Mouse (Mus musculus): Measurements from ENCODE around the gene Btbd1. TPM values are rescaled to one million over a fixed set of nuclear protein-coding genes. Genes with fewer than 3 reads are reported as not detected.
"Not testable (repeated sequence)": the region's sequence is repeated elsewhere in the genome, so short reads cannot be mapped to it uniquely, and the experiment has no call there.

Gene Btbd1
- total RNA-seq, 2 experiments from 2014 or later = 56.2 to 59.2 TPM

GRCm38 (mm10) chr7:81851706-81852105, 22.5 kb upstream of the Btbd1 start:
- ATAC-seq (replicated peaks; ENCODE audit: low FRiP score, poor library complexity, severe bottlenecking) = no peak

- no peak for ATAC-seq (replicated peaks; ENCODE audit: low FRiP score, poor library complexity, severe bottlenecking)
Measured at GRCm38 (mm10) chr7:81850171-81850570, 20.9 kb upstream of the Btbd1 start.

- no peak for ATAC-seq (replicated peaks; ENCODE audit: low FRiP score, poor library complexity, severe bottlenecking)
Measured at GRCm38 (mm10) chr7:81849633-81850032, 20.4 kb upstream of the Btbd1 start.

GRCm38 (mm10) chr7:81849214-81849613, 20.0 kb upstream of the Btbd1 start:
- ATAC-seq (replicated peaks; ENCODE audit: low FRiP score, poor library complexity, severe bottlenecking) = no peak

GRCm38 (mm10) chr7:81847777-81848176, 18.5 kb upstream of the Btbd1 start:
- no peak for ATAC-seq (replicated peaks; ENCODE audit: low FRiP score, poor library complexity, severe bottlenecking)

GRCm38 (mm10) chr7:81847010-81847409, 17.8 kb upstream of the Btbd1 start:
- no peak for ATAC-seq (replicated peaks; ENCODE audit: low FRiP score, poor library complexity, severe bottlenecking)

GRCm38 (mm10) chr7:81846008-81846407, 16.8 kb upstream of the Btbd1 start:
- no peak for ATAC-seq (replicated peaks; ENCODE audit: low FRiP score, poor library complexity, severe bottlenecking)

- ATAC-seq (replicated peaks; ENCODE audit: low FRiP score, poor library complexity, severe bottlenecking) = no peak
Measured at GRCm38 (mm10) chr7:81845313-81845712, 16.1 kb upstream of the Btbd1 start.

GRCm38 (mm10) chr7:81844801-81845200, 15.6 kb upstream of the Btbd1 start:
- ATAC-seq (replicated peaks; ENCODE audit: low FRiP score, poor library complexity, severe bottlenecking) = no peak

GRCm38 (mm10) chr7:81843903-81844302, 14.7 kb upstream of the Btbd1 start:
- no peak for ATAC-seq (replicated peaks; ENCODE audit: low FRiP score, poor library complexity, severe bottlenecking)

- ATAC-seq (replicated peaks; ENCODE audit: low FRiP score, poor library complexity, severe bottlenecking) = no peak
Measured at GRCm38 (mm10) chr7:81842998-81843397, 13.8 kb upstream of the Btbd1 start.

- ATAC-seq (replicated peaks; ENCODE audit: low FRiP score, poor library complexity, severe bottlenecking) = no peak
Measured at GRCm38 (mm10) chr7:81842141-81842540, 12.9 kb upstream of the Btbd1 start.

- no peak for ATAC-seq (replicated peaks; ENCODE audit: low FRiP score, poor library complexity, severe bottlenecking)
Measured at GRCm38 (mm10) chr7:81841439-81841838, 12.2 kb upstream of the Btbd1 start.

GRCm38 (mm10) chr7:81840661-81841181, 11.5 kb upstream of the Btbd1 start:
- no peak for ATAC-seq (replicated peaks; ENCODE audit: low FRiP score, poor library complexity, severe bottlenecking)

GRCm38 (mm10) chr7:81839746-81840145, 10.5 kb upstream of the Btbd1 start:
- no peak for ATAC-seq (replicated peaks; ENCODE audit: low FRiP score, poor library complexity, severe bottlenecking)

GRCm38 (mm10) chr7:81837771-81838170, 8.5 kb upstream of the Btbd1 start:
- not testable (repeated sequence) for ATAC-seq (replicated peaks; ENCODE audit: low FRiP score, poor library complexity, severe bottlenecking)

GRCm38 (mm10) chr7:81835430-81835829, 6.2 kb upstream of the Btbd1 start:
- ATAC-seq (replicated peaks; ENCODE audit: low FRiP score, poor library complexity, severe bottlenecking) = no peak

GRCm38 (mm10) chr7:81834847-81835246, 5.6 kb upstream of the Btbd1 start:
- ATAC-seq (replicated peaks; ENCODE audit: low FRiP score, poor library complexity, severe bottlenecking) = no peak

GRCm38 (mm10) chr7:81828681-81829378, 401 bp downstream of the Btbd1 start:
- ATAC-seq (replicated peaks; ENCODE audit: low FRiP score, poor library complexity, severe bottlenecking) = peak; percentile 67

- 0 out of 2 replicates have a peak, but pooled peaks have one; percentile 12 for ATAC-seq (replicated peaks; ENCODE audit: low FRiP score, poor library complexity, severe bottlenecking)
Measured at GRCm38 (mm10) chr7:81827806-81828667, 1.2 kb downstream of the Btbd1 start.

GRCm38 (mm10) chr7:81825381-81825780, 3.9 kb downstream of the Btbd1 start:
- no peak for ATAC-seq (replicated peaks; ENCODE audit: low FRiP score, poor library complexity, severe bottlenecking)
